Mouse (Mus musculus) spleen, postnatal 14 days (tissue): ENCODE data around the gene Haspin.

Experiments used
- DNase-seq, 2 experiments: peaks; one replicate each; pipeline ENCODE4 v3.0.0; 2021 to 2022; ENCODE audit warnings: low spot score in 2 of 2

Haspin gene

DNA sequence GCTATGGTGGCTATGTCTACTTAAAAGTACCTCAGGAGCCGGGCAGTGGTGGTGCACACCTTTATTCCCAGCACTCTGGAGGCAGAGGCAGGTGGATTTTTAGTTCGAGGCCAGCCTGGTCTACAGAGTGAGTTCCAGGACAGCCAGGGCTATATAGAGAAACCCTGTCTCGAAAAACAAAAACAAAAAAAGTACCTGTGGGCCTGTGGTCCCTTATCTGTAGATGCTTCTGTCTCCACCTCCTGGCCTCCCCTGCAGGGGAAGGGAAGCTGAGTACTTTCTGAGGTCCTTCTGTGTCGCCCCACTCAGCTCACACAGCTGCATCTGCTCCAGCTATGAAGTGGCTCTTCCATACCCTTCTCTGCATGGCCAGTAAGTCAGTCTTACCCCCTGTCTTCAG is 47.8 kb downstream of the Haspin start, which contains the start of gene Itgae:
Itgae (plus strand) TSS at position 301 of the 400 bp plus-strand sequence.
- DNase-seq, result no peak

DNA sequence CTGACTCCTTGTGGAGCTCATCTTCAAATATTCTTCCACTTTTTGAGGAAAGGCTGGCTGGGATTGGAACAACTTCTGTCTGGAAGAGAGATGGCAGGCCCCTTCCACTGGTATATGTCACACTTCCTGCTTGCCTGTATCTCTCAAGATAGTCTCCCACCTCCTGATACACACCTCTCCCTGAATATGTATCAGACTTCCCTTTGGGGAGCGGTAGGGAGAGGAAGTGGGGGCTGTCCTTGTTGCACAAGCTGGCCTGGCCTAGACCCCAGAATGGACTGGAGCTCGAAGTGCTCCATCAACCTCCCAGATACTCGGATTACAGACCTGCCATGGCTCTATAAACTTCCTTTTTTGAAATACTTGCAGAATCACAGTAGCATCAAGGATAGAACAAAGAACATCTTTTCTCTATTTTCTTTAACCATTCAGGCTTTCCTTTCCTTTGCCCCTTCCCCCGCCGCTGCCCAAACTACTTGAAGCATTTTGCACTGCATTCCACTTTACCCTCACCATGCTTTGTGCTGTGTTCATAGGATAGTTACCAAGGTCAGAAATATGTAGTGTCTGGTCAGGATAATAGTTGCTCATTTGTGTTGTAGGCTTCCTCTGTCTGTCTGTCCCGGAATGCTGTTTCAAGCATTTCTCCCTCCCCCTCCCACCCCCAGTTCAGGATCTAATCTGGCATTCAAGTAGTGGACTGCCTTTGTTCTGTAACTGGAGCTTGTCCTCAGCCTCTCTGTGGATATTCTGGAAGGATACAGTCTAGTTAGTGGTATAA is 50.2 kb downstream of the Haspin start:
- no peak for DNase-seq
